Mouse (Mus musculus): ENCODE measurements at regions not wholly inside any gene's neighbourhood (a gene's known extent, or its start where the extent isn't known, plus 50 kb on each side); places are given as distances from the start of the nearest gene placed in this dataset.

GRCm38 (mm10) chr16:29706996-29707395 is 127.9 kb downstream of the Opa1 start:
- DNase-seq: no peak

- no peak for DNase-seq
Measured at GRCm38 (mm10) chr16:29707656-29708055, 128.5 kb downstream of the Opa1 start.

GRCm38 (mm10) chr16:29709072-29709471 is 129.9 kb downstream of the Opa1 start:
- no peak for DNase-seq

GRCm38 (mm10) chr16:29711386-29711785 is 132.3 kb downstream of the Opa1 start:
- DNase-seq: no peak

GRCm38 (mm10) chr16:29711912-29712681 is 133.0 kb downstream of the Opa1 start:
- DNase-seq: no peak

- peak; percentile 77 for DNase-seq
Measured at GRCm38 (mm10) chr16:29714612-29715127, 135.5 kb downstream of the Opa1 start.

GRCm38 (mm10) chr16:29718965-29719364 is 139.8 kb downstream of the Opa1 start:
- DNase-seq: no peak

- no peak for DNase-seq
Measured at GRCm38 (mm10) chr16:29719571-29720451, 140.7 kb downstream of the Opa1 start.

GRCm38 (mm10) chr16:29725153-29725552 is 146.0 kb downstream of the Opa1 start:
- no peak for DNase-seq

GRCm38 (mm10) chr16:29725563-29725962 is 146.4 kb downstream of the Opa1 start:
- no peak for DNase-seq

GRCm38 (mm10) chr16:29727397-29727796 is 148.3 kb downstream of the Opa1 start:
- DNase-seq: no peak

- DNase-seq: peak; percentile 89
Measured at GRCm38 (mm10) chr16:29728769-29729481, 149.8 kb downstream of the Opa1 start.

- no peak for DNase-seq
Measured at GRCm38 (mm10) chr16:29730010-29730409, 150.9 kb downstream of the Opa1 start.

- no peak for DNase-seq
Measured at GRCm38 (mm10) chr16:29732889-29733288, 153.8 kb downstream of the Opa1 start.

- DNase-seq: no peak
Measured at GRCm38 (mm10) chr16:29733847-29734246, 154.7 kb downstream of the Opa1 start.

GRCm38 (mm10) chr16:29734324-29734723 is 155.2 kb downstream of the Opa1 start:
- DNase-seq: no peak

GRCm38 (mm10) chr16:29734738-29735250 is 155.7 kb downstream of the Opa1 start:
- DNase-seq: no peak

GRCm38 (mm10) chr16:29735371-29736008 is 156.4 kb downstream of the Opa1 start:
- DNase-seq: no peak

GRCm38 (mm10) chr16:29736211-29736610 is 157.1 kb downstream of the Opa1 start:
- no peak for DNase-seq

GRCm38 (mm10) chr16:29738075-29738474 is 158.9 kb downstream of the Opa1 start:
- DNase-seq: no peak

- no peak for DNase-seq
Measured at GRCm38 (mm10) chr16:29742497-29743230, 163.5 kb downstream of the Opa1 start.

All from adrenal gland, postnatal 25 days (tissue).